Mouse (Mus musculus) erythroblast, embryonic 14.5 days (primary cell): ENCODE results near the gene Atg7. TPM values are rescaled to one million over a fixed set of nuclear protein-coding genes. Genes with fewer than 3 reads are reported as not detected.

Experiments
- H3K27me3 ChIP-seq: 2 replicates; pipeline ENCODE4 v1.6.1; 2012; ENCODE audit warnings: inconsistent platforms; ENCODE audit not compliant: control insufficient read depth
- H3K36me3 ChIP-seq: 2 replicates; pipeline ENCODE4 v1.6.1; 2012; ENCODE audit warnings: mild to moderate bottlenecking, inconsistent platforms; ENCODE audit not compliant: control insufficient read depth
- H3K4me1 ChIP-seq: 2 replicates; pipeline ENCODE4 v1.6.1; 2012; ENCODE audit warnings: inconsistent platforms; ENCODE audit not compliant: control insufficient read depth
- H3K4me3 ChIP-seq: replicated peaks from 2 replicates; pipeline ENCODE3; 2012; ENCODE audit warnings: moderate library complexity, mild to moderate bottlenecking, inconsistent platforms
- H3K9me3 ChIP-seq: 2 replicates; pipeline ENCODE4 v1.6.1; 2012; ENCODE audit warnings: low read length, inconsistent platforms, mixed read lengths; ENCODE audit not compliant: control insufficient read depth
- GATA1 ChIP-seq: IDR thresholded peaks from 2 replicates; pipeline ENCODE4 v1.6.1; 2012; ENCODE audit warnings: low read length, inconsistent platforms, mixed read lengths
- TAL1 ChIP-seq: IDR thresholded peaks from 3 replicates; pipeline ENCODE4 v1.6.1; 2012; ENCODE audit warnings: low read length, inconsistent platforms, mixed read lengths
- polyA plus RNA-seq: library from polyadenylated mRNA; stranded (reverse); fragments of >175 nt; gene quantifications from 2 replicates; pipeline ENCODE4 v1.2.3, GENCODE M21; 2012

The Atg7 gene
- polyA plus RNA-seq, 1 experiment = 6.0 TPM

- Histone ChIP-seq H3K36me3 (no peaks in the 10 kb centered on the region), H3K27me3 (no peaks in the 10 kb centered on the region), H3K9me3 (no peaks in the 10 kb centered on the region), H3K4me1 (no peaks in the 10 kb centered on the region), H3K4me3 (no peak overlapping the region)
- TF ChIP-seq TAL1 (no peak), GATA1 (no peak)
Observed at GRCm38 (mm10) chr6:114782486-114782885, 139.6 kb downstream of the Atg7 start.

- Histone ChIP-seq H3K4me1 (no peaks in the 10 kb centered on the region), H3K36me3 (no peaks in the 10 kb centered on the region), H3K4me3 (no peak overlapping the region), H3K9me3 (no peaks in the 10 kb centered on the region), H3K27me3 (no peaks in the 10 kb centered on the region)
- no peak for TF ChIP-seq TAL1
- no peak for TF ChIP-seq GATA1
Observed at GRCm38 (mm10) chr6:114786461-114786860, 143.6 kb downstream of the Atg7 start.

- no peak overlapping the region for H3K4me3 ChIP-seq
- H3K9me3 ChIP-seq = no peaks in the 10 kb centered on the region
- no peaks in the 10 kb centered on the region for H3K4me1 ChIP-seq
- TF ChIP-seq GATA1 (no peak), TAL1 (no peak)
- H3K36me3 ChIP-seq = no peaks in the 10 kb centered on the region
- H3K27me3 ChIP-seq = no peaks in the 10 kb centered on the region
Observed at GRCm38 (mm10) chr6:114787606-114788005, 144.7 kb downstream of the Atg7 start.

- no peaks in the 10 kb centered on the region for H3K27me3 ChIP-seq
- H3K9me3 ChIP-seq = no peaks in the 10 kb centered on the region
- H3K4me1 ChIP-seq = no peaks in the 10 kb centered on the region
- H3K4me3 ChIP-seq = no peak overlapping the region
- TF ChIP-seq TAL1 (no peak), GATA1 (no peak)
- H3K36me3 ChIP-seq = no peaks in the 10 kb centered on the region
Observed at GRCm38 (mm10) chr6:114788663-114789062, 145.8 kb downstream of the Atg7 start.

GRCm38 (mm10) chr6:114790084-114790483 is 147.2 kb downstream of the Atg7 start:
- no peak for TF ChIP-seq GATA1
- no peak for TF ChIP-seq TAL1
- Histone ChIP-seq H3K27me3 (no peaks in the 10 kb centered on the region), H3K4me1 (peaks cover 3% of the 10 kb centered on the region), H3K9me3 (no peaks in the 10 kb centered on the region), H3K4me3 (no peak overlapping the region), H3K36me3 (no peaks in the 10 kb centered on the region)

GRCm38 (mm10) chr6:114790902-114791301 is 148.0 kb downstream of the Atg7 start:
- Histone ChIP-seq H3K4me3 (no peak overlapping the region), H3K9me3 (no peaks in the 10 kb centered on the region), H3K27me3 (no peaks in the 10 kb centered on the region), H3K36me3 (no peaks in the 10 kb centered on the region), H3K4me1 (peaks cover 10% of the 10 kb centered on the region)
- TF ChIP-seq GATA1 = no peak
- no peak for TF ChIP-seq TAL1

- no peak overlapping the region for H3K4me3 ChIP-seq
- H3K36me3 ChIP-seq = no peaks in the 10 kb centered on the region
- H3K4me1 ChIP-seq = peaks cover 13% of the 10 kb centered on the region
- no peaks in the 10 kb centered on the region for H3K27me3 ChIP-seq
- TF ChIP-seq TAL1 = no peak
- no peak for TF ChIP-seq GATA1
- H3K9me3 ChIP-seq = no peaks in the 10 kb centered on the region
Observed at GRCm38 (mm10) chr6:114791846-114792245, 148.9 kb downstream of the Atg7 start.

GRCm38 (mm10) chr6:114794706-114795105 is 151.8 kb downstream of the Atg7 start:
- peaks cover 13% of the 10 kb centered on the region for H3K4me1 ChIP-seq
- H3K9me3 ChIP-seq = no peaks in the 10 kb centered on the region
- TF ChIP-seq GATA1 (no peak), TAL1 (no peak)
- H3K27me3 ChIP-seq = no peaks in the 10 kb centered on the region
- H3K36me3 ChIP-seq = no peaks in the 10 kb centered on the region
- H3K4me3 ChIP-seq = no peak overlapping the region

GRCm38 (mm10) chr6:114795706-114796325 is 152.9 kb downstream of the Atg7 start:
- Histone ChIP-seq H3K27me3 (no peaks in the 10 kb centered on the region), H3K4me1 (peaks cover 15% of the 10 kb centered on the region), H3K4me3 (no peak overlapping the region), H3K9me3 (no peaks in the 10 kb centered on the region), H3K36me3 (no peaks in the 10 kb centered on the region)
- TF ChIP-seq GATA1 (no peak), TAL1 (no peak)

GRCm38 (mm10) chr6:114797901-114798300 is 155.0 kb downstream of the Atg7 start:
- Histone ChIP-seq H3K4me1 (peaks cover 15% of the 10 kb centered on the region), H3K27me3 (no peaks in the 10 kb centered on the region), H3K9me3 (no peaks in the 10 kb centered on the region), H3K36me3 (no peaks in the 10 kb centered on the region), H3K4me3 (no peak overlapping the region)
- TF ChIP-seq GATA1 (no peak), TAL1 (no peak)
